Mouse (Mus musculus) adrenal gland, postnatal 14 days (tissue): Measurements from ENCODE around the gene Lck. TPM values are rescaled to one million over a fixed set of nuclear protein-coding genes. Genes with fewer than 3 reads are reported as not detected.
A peak's percentile ranks its signal among the peaks of the same experiment; 100 is the strongest.
"Not testable (repeated sequence)": the region's sequence is repeated elsewhere in the genome, so short reads cannot be mapped to it uniquely, and the experiment has no call there.

Experiments used
- DNase-seq: peaks from one replicate; pipeline ENCODE4 v3.0.0; 2021; ENCODE audit warnings: mixed read lengths
- total RNA-seq: library from RNA; stranded (reverse); gene quantifications from 2 replicates; pipeline ENCODE4 v1.2.3, GENCODE M21; 2021

Lck gene
- total RNA-seq, 1 experiment from 2014 or later: 5.0 TPM

DNA sequence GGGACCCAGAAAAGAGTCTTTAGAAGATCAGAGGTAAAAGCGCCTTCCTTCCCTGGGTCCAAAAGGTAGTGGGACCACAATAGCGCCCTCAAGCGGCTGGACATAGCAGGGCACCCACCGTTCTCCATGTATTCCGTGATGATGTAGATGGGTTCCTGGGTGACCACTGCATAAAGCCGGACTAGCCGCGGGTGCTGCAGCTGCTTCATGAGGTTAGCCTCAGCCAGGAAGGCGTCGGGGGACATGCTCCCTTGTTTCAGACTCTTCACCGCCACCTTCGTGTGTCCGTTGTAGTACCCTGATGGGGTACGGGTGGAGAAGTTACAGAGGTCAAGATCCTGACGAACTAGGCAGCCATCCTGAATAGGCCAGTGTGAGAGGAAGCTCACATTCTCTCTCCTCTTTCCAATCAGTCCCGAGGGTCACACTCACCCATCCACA, 18.0 kb downstream of the Lck start:
- peak; percentile 89 for DNase-seq

GRCm38 (mm10) chr4:129554512-129554911, 18.9 kb downstream of the Lck start:
- DNase-seq: not testable (repeated sequence)

GRCm38 (mm10) chr4:129550295-129550694, 23.1 kb downstream of the Lck start:
- no peak for DNase-seq

GRCm38 (mm10) chr4:129549306-129549705, 24.1 kb downstream of the Lck start:
- peak; percentile 43 for DNase-seq

DNA sequence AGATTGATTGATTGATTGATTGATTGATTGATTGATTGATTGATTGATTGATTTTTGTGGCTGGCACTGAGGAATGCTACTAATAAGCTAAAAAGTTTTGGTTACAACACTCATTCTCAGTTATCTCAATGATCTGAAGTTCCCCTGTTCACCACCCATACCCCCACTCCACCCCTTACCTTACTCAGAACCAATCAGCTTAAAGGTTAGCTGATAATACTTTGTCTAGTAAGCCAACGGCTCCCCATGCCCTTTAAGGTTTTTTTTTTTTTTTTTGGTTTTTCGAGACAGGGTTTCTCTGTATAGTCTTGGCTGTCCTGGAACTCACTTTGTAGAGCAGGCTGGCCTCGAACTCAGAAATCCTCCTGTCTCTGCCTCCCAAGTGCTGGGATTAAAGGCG, 25.8 kb downstream of the Lck start:
- not testable (repeated sequence) for DNase-seq

DNA sequence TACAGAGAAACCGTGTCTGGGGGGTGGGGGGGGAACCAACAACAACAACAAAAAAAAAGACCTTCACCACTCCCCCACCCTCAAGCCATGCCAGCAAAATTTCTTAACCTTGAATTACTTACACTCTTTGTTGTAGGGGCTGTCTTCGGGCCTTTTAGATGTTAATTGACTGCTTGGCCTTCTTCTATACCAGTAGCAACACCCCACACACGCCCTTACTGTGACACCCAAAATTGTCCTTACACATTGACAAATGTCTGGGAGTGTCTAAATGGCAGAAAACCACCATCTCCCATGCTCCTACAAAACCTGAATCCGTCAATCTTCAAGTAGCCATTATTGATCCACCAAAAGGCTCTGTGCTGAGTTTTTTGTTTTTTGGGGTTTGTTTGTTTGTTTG, 29.3 kb downstream of the Lck start:
- DNase-seq: no peak

DNA sequence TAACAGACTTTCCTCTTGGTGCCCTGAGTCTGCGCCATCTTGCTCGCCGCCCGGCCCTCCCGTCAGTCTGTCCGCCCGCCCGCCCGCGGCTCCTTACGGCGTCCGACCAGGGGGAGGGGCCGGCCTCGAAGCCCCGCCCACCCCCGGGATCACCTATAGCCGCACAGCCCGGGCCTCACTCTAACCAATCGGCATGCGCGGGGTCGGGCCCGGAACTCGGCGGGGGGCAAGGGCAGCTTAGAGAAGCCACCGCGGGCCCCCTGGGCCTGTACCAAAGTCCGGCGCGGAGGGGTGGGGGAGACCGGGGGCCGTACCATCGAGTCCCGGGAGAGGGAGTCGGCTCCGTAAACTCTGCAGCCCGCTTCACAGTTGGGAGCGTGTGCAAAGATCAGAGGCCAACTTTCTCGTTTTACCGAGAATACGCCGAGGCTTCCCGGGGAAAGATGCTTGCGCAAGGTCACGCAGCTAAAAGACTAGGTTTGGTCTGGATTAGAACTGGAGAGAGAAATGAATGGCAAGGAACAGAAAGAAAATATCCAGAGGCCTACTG, 30.8 kb downstream of the Lck start, which contains the start of gene Hdac1:
TSS of gene Hdac1 (minus strand) at position 122 of the 550 bp plus-strand sequence.
- DNase-seq: peak; percentile 99

DNA sequence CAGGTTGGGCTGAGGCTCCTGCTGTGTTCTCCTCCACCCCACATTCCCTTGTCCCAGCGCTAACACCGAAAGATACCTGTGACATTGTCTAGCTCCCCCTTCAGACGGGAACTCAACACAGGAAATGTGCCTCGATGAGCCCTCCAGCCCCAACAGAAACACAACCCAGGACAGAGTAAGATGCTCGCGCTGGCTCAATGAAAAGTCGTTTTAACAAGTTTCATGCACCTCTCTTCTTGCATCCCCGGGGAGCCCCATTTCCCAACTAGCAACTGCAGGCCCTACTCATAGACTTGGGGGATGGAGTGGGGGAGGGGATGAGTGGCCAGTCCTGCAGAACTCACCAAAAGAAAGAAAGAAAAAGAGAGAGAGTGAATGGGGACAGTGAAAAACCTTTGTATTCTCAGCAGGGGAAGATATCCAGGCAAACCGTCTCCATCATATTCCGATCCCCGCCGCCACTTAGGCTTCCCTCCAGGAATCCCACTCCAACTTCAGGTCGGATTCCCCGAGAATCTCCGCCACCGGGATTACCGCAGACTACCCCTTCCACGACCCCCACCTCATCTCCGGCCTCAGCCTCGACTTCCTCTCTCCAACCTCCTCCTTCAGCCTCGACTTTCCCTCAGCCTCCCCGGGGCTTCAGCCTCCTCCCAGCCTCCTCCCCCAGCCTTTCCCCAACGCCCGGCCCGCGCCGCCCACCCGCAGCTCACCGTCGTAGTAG, 31.4 kb downstream of the Lck start:
- peak; percentile 39 for DNase-seq

DNA sequence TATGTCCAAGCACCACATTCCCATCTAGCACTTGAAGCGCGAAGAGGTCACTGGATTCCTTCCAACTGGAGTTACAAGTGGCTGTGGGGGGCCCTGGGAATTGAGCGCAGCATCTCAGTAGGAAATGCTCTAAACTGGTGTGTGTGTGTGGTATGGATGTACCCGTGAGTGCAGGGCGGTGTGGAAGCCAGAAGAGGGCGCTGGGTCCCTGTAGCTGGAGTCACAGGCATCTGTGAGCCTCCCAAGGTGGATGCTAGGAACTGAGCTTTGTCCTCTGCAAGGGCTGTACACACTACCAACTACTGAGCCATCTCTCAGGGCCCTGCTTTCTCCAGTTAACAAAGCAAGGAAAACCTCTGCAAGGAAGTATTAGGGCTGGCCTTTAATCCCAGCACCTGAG, 33.4 kb downstream of the Lck start:
- peak; percentile 71 for DNase-seq

DNA sequence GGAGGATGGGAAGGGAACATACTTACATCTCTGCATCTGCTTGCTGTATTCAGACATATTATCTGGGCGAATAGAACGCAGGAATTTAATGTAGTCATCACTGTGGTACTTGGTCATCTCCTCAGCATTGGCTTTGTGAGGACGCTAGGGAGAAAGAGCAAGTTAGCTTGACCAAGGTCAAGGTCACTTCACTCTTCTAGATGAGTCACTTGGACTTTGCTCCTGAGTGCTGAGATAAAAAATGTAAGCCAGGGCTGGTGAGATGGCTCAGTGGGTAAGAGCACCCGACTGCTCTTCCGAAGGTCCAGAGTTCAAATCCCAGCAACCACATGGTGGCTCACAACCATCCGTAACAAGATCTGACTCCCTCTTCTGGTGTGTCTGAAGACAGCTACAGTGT, 44.5 kb downstream of the Lck start:
- DNase-seq: not testable (repeated sequence)

GRCm38 (mm10) chr4:129525889-129526288, 47.6 kb downstream of the Lck start:
- DNase-seq: no peak

GRCm38 (mm10) chr4:129525338-129525737, 48.1 kb downstream of the Lck start:
- DNase-seq: no peak

GRCm38 (mm10) chr4:129518519-129518918, 54.9 kb downstream of the Lck start:
- DNase-seq: no peak

- DNase-seq: no peak
Measured at GRCm38 (mm10) chr4:129516925-129517324, 56.5 kb downstream of the Lck start.

- DNase-seq: peak; percentile 87
Measured at GRCm38 (mm10) chr4:129514300-129514898, 59.0 kb downstream of the Lck start.

GRCm38 (mm10) chr4:129513891-129514290, 59.5 kb downstream of the Lck start:
- no peak for DNase-seq

DNA sequence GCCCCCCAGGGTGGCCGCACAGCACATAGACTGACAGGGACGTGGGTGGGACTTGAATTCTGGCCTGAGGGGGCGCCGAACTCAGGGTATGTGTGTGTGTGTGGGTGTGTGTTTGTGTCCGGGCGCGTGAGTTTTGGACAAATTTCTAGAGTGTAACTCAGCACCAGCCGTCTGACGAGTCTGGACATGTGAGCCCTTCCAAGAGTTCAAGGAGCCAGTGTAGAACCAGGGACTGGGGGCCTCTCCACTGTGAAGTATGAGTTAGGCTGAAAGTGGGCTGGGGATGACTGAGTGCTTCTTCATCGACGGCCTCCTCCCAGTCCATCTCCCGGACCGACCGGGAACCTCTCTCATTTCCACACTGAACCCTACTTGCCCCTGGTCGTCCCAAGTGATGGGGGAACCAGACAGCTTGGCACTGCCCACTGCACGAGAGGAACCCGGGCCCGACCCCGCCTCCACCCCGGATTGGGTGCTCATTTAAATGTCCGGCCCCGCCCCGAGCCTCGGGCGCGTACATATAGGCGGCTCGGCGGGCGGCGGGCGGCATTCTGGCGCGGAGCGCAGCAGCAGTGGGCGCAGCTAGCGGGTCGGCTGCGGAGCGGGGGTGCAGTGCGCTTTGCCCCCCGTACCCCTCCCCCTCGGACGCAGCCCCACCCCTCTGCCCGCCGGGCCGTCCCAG, 60.2 kb downstream of the Lck start, which contains the start of gene Marcksl1:
TSS of gene Marcksl1 (plus strand) at position 496 of the 682 bp plus-strand sequence.
- DNase-seq: peak; percentile 94

DNA sequence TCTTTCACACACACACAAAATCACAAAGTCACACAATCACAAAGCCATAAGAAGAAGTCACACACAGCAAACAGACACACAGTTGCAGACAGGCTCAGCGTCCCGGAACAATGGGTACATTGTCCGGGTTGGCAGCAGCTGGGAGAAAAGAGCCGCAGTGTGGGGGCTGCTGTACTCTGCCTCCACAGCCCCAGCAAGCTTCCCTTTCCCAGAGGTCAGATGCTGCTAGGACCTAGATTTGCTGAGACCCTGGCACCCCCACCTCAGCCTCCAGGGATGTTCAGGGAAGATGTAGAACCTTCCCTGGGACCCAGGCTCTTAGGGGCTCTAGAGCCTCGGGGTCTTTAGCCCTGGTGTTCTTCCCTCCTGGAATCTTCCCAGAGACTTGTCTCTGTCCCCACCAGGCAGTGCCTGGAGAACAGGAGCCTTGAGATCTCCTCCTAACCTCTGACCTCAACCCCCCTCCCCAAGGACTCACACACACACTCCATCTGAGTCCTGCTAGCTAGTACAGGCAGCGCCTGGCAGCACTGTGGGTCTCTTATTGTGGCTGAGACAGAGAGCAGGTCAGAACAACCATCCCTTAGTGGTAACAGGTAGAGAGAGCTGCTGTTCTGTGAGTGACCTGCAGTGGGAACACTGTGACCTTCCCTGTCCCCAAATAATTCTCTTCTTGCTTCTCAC, 61.9 kb downstream of the Lck start:
- no peak for DNase-seq

GRCm38 (mm10) chr4:129510723-129511412, 62.6 kb downstream of the Lck start:
- no peak for DNase-seq

GRCm38 (mm10) chr4:129509650-129510049, 63.8 kb downstream of the Lck start:
- DNase-seq: no peak

DNA sequence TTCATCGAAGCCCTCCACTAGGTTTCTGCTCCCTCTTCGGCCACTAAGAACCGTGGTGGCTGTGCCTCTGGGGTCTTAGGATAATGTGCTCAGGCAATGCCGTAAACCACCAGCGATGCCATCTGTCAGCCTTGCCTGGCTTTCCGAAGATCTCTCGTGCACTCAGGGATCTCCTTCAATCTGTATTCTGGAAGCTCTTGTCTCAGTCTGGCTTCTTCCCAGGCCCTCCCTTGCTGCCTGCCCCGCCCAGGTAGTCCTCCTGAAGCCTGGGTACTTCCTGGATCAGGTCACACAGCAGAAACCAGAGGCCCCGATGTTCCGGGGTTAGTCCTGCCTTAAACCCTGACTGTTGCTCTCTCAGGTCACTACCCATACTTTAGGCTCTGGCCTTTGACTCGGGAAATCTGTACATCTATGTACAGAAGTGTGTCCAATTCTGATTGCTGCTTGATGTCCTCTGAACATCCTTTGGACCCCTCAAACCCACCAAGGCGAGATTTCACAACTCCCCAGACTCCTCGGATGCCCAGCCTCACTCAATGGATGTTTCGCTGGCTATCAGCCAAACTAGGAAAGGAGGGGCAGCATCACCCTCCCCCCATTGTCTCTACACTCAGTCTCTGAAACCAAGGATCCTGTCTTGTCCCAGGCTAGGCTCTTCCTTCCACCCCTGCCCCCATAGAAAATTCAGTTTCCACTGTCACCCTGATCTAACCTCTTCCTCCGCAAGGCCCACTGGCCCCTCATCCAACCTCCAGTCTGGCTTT, 64.4 kb downstream of the Lck start:
- DNase-seq: peak; percentile 32
